Comparison of ENCODE assay signal across 9 mouse cellular contexts in genomic region chr7:6727351-6728121, GRCm38 (mm10). TPM values are rescaled to one million over a fixed set of nuclear protein-coding genes. Genes with fewer than 3 reads are reported as not detected.
DNase-seq lines count a peak whose midpoint lies in the region; ATAC-seq and TF ChIP-seq lines count a peak whose summit lies in the region.
"Had no signal": no experiment of that assay in that cellular context is flagged by ENCODE, and none has a peak within 500 bp of the region (broad histone marks: within the 10 kb centered on the region; RNA-seq: fewer than 3 reads in every experiment).

No protein-coding gene starts in this region.

- H3K27me3 ChIP-seq in forebrain, postnatal 0 days (ENCODE audit: insufficient read depth, low read length), result no peaks in the 10 kb centered on the region
- H3K27me3 ChIP-seq in liver, embryonic 16.5 days (ENCODE audit: control insufficient read depth, insufficient read depth, low read depth, low read length), result peaks cover 3% of the 10 kb centered on the region; the same call in 1 of the 2 replicates

- peak overlapping the region; percentile 92 for H3K27ac ChIP-seq in forebrain, postnatal 0 days (ENCODE audit: low read depth, low read length)
- H3K27ac ChIP-seq in liver, embryonic 16.5 days (ENCODE audit: low read length), result 0 out of 2 replicates have a peak overlapping the region, but pooled peaks have one; percentile 36

- ATAC-seq in forebrain, postnatal 0 days, result peak; percentile 64
- ATAC-seq in liver, embryonic 16.5 days (ENCODE audit: low read depth), result peak; percentile 10

- H3K36me3 ChIP-seq in forebrain, postnatal 0 days (ENCODE audit: insufficient read depth), result peaks cover 7% of the 10 kb centered on the region
- H3K36me3 ChIP-seq in liver, embryonic 16.5 days (ENCODE audit: control insufficient read depth, insufficient read depth), result no peaks in the 10 kb centered on the region

- peak overlapping the region; percentile 54 for H3K4me3 ChIP-seq in forebrain, postnatal 0 days (ENCODE audit: low read depth, low read length)
- H3K4me3 ChIP-seq in liver, embryonic 16.5 days (ENCODE audit: low read depth, low read length), result peak overlapping the region; percentile 58

- intact Hi-C loops in heart, postnatal 14 days (cut with DNase I), result loop anchor here (2.0 kb wide), 1 partner anchor 365 kb away; the partner anchor contains the start of gene Zfp78

- peak overlapping the region; percentile 45 for H3K9ac ChIP-seq in forebrain, postnatal 0 days
- H3K9ac ChIP-seq in liver, embryonic 16.5 days (ENCODE audit: low read depth, low read length), result no peak overlapping the region

- DNase-seq in NIH3T3 (ENCODE audit: low read depth), result peak; percentile 91
- DNase-seq in cerebellum, adult 11-12 months, result peak; percentile 96
- DNase-seq in forebrain, postnatal 0 days, result peak; percentile 93
- DNase-seq in heart, postnatal 14 days, result peak; percentile 73 to 77
- DNase-seq in layer of hippocampus, adult 18-20 months (ENCODE audit: low spot score in 2 of 2), result peak; percentile 90 to 93
- peak; percentile 47 for DNase-seq in ovary, postnatal 14 days (ENCODE audit: low spot score)
- DNase-seq in B cell, adult 2 months, result no peak

- H3K4me2 ChIP-seq in forebrain, postnatal 0 days (ENCODE audit: low read depth), result peak overlapping the region; percentile 52
- H3K4me2 ChIP-seq in liver, embryonic 16.5 days (ENCODE audit: low read depth, low read length), result peak overlapping the region; percentile 32

- no peaks in the 10 kb centered on the region for H3K4me1 ChIP-seq in forebrain, postnatal 0 days (ENCODE audit: insufficient read depth)
- no peaks in the 10 kb centered on the region for H3K4me1 ChIP-seq in liver, embryonic 16.5 days (ENCODE audit: control insufficient read depth, low read depth, low read length)

- 0 out of 2 replicates have a peak, but pooled peaks cover 7% of the 10 kb centered on the region for H3K9me3 ChIP-seq in forebrain, postnatal 0 days (ENCODE audit: low read length)
- peaks cover 14% of the 10 kb centered on the region for H3K9me3 ChIP-seq in liver, embryonic 16.5 days (replicated peaks; ENCODE audit: control insufficient read depth, low read length)

- 56% methylated on average over 19 of the region's 19 CpGs for WGBS in forebrain, postnatal 0 days
- 37% methylated on average over 19 of the region's 19 CpGs for WGBS in liver, embryonic 16.5 days (ENCODE audit: insufficient replicate concordance)

- peak; percentile 66 for TF ChIP-seq CTCF in forebrain, postnatal 0 days (IDR thresholded peaks at IDR 0.05; ENCODE audit: low read depth)

RNA-seq across cellular contexts. Expression of gene Peg3, which starts 2.7 kb away (rescaled TPM):
- 81.1 and 139 TPM in 2 replicates for total RNA-seq in forebrain, postnatal 0 days (2014; rRNA removed)
- polyA plus RNA-seq in forebrain, postnatal 0 days (2015; fragmentation: Nextera tagmentation; extraction: Ambion mirVana), result 18.1 and 43.7 TPM in 2 replicates
- total RNA-seq in heart, postnatal 14 days (2021), result 10 to 100 TPM; 32.4 to 35.5 TPM
- total RNA-seq in layer of hippocampus, adult 18-20 months (2021), result 100 to 1,000 TPM; 180 to 186 TPM
- polyA plus RNA-seq in liver, embryonic 16.5 days (2015; fragmentation: Nextera tagmentation; extraction: Ambion mirVana), result 54.7 and 61.1 TPM in 2 replicates
- total RNA-seq: hematopoietic stem cell, adult 5-6 weeks had no signal

RNA-seq across cellular contexts. Expression of gene Usp29, which starts 2.8 kb away (rescaled TPM):
- 61.8 and 97.8 TPM in 2 replicates for total RNA-seq in forebrain, postnatal 0 days (2014; rRNA removed)
- 10.8 and 21.9 TPM in 2 replicates for polyA plus RNA-seq in forebrain, postnatal 0 days (2015; fragmentation: Nextera tagmentation; extraction: Ambion mirVana)
- under 1 TPM; 0.22 to 0.57 TPM for total RNA-seq in heart, postnatal 14 days (2021)
- total RNA-seq in layer of hippocampus, adult 18-20 months (2021), result 10 to 100 TPM; 27.4 to 31.6 TPM
- 1.7 and 2.0 TPM in 2 replicates for polyA plus RNA-seq in liver, embryonic 16.5 days (2015; fragmentation: Nextera tagmentation; extraction: Ambion mirVana)

RNA-seq across cellular contexts. Expression of gene Zim1, which starts 31.3 kb away (rescaled TPM):
- total RNA-seq in forebrain, postnatal 0 days (2014; rRNA removed), result 20.5 and 29.1 TPM in 2 replicates
- 2.6 and 4.7 TPM in 2 replicates for polyA plus RNA-seq in forebrain, postnatal 0 days (2015; fragmentation: Nextera tagmentation; extraction: Ambion mirVana)
- 1 to 10 TPM; 4.9 to 5.8 TPM for total RNA-seq in heart, postnatal 14 days (2021)
- 1 to 10 TPM; 6.5 to 8.3 TPM for total RNA-seq in layer of hippocampus, adult 18-20 months (2021)
- polyA plus RNA-seq in liver, embryonic 16.5 days (2015; fragmentation: Nextera tagmentation; extraction: Ambion mirVana), result 1.5 and 1.7 TPM in 2 replicates
- total RNA-seq: hematopoietic stem cell, adult 5-6 weeks had no signal

Comparison
In these comparisons a context has a peak if more than half of its experiments do, and no peak if none do; other contexts are left out.
1. DNase-seq: peak in NIH3T3 (single experiment), cerebellum, adult 11-12 months (single experiment), forebrain, postnatal 0 days (single experiment), heart, postnatal 14 days (2 of 2), layer of hippocampus, adult 18-20 months (2 of 2) and ovary, postnatal 14 days (single experiment); none in B cell, adult 2 months (0 of 2).
2. RNA of gene Usp29, which starts 2.8 kb away (total RNA-seq): 61.8 to 97.8 TPM in forebrain, postnatal 0 days and 27.4 to 31.6 TPM in layer of hippocampus, adult 18-20 months; 0.22 to 0.57 TPM in heart, postnatal 14 days; every median in the first group is over 10 times any median in the second.